Mouse (Mus musculus) gastrocnemius, postnatal 36 days (tissue): ENCODE measurements at regions not wholly inside any gene's neighbourhood (a gene's known extent, or its start where the extent isn't known, plus 50 kb on each side); places are given as distances from the start of the nearest gene placed in this dataset.

Experiments
- DNase-seq, 2 experiments: peaks; one replicate each; pipeline ENCODE4 v3.0.0; 2022
- intact Hi-C: fragments of 180-260 bp; cut with DNase I; formaldehyde crosslinking; loops from one replicate; pipeline ENCODE4 v1.15.1; 2025

- intact Hi-C loops = no loop called here
- no peak for DNase-seq
Measured at GRCm38 (mm10) chr14:102037487-102037886, 307.7 kb downstream of the Lmo7 start.

GRCm38 (mm10) chr14:102031047-102031903, 301.5 kb downstream of the Lmo7 start:
- no peak for DNase-seq
- intact Hi-C loops = no loop called here

GRCm38 (mm10) chr14:102024646-102025045, 294.9 kb downstream of the Lmo7 start:
- intact Hi-C loops = no loop called here
- DNase-seq = no peak

GRCm38 (mm10) chr14:102020161-102020605, 290.4 kb downstream of the Lmo7 start:
- intact Hi-C loops = no loop called here
- peak; percentile 17 to 23 for DNase-seq

GRCm38 (mm10) chr14:102019320-102019719, 289.6 kb downstream of the Lmo7 start:
- DNase-seq = no peak

GRCm38 (mm10) chr14:102016572-102016971, 286.8 kb downstream of the Lmo7 start:
- intact Hi-C loops = no loop called here
- no peak for DNase-seq

More at GRCm38 (mm10) chr14:102019320-102019719, 289.6 kb downstream of the Lmo7 start:
- intact Hi-C loops = no loop called here

- intact Hi-C loops = no loop called here
- no peak for DNase-seq
Measured at GRCm38 (mm10) chr14:102014976-102015603, 285.3 kb downstream of the Lmo7 start.

GRCm38 (mm10) chr14:102013238-102013637, 283.5 kb downstream of the Lmo7 start:
- DNase-seq = no peak

GRCm38 (mm10) chr14:101997535-101997934, 267.8 kb downstream of the Lmo7 start:
- intact Hi-C loops = no loop called here
- DNase-seq = no peak

More at GRCm38 (mm10) chr14:102013238-102013637, 283.5 kb downstream of the Lmo7 start:
- intact Hi-C loops = no loop called here

- DNase-seq = no peak
- intact Hi-C loops = no loop called here
Measured at GRCm38 (mm10) chr14:101984401-101984800, 254.6 kb downstream of the Lmo7 start.
